Mouse (Mus musculus): Measurements from ENCODE around the gene Grip1.

GRCm38 (mm10) chr10:119742722-119743121, 289.1 kb downstream of the Grip1 start:
- TF ChIP-seq EP300 (optimal IDR thresholded peaks at IDR 0.05) (no peak), CTCF (IDR thresholded peaks at IDR 0.05; ENCODE audit: low read depth) (no peak)

All from stomach, postnatal 0 days (tissue).